Mouse (Mus musculus): ENCODE results near the gene Gm14548. TPM values are rescaled to one million over a fixed set of nuclear protein-coding genes. Genes with fewer than 3 reads are reported as not detected.
"Not testable (repeated sequence)": the region's sequence is repeated elsewhere in the genome, so short reads cannot be mapped to it uniquely, and the experiment has no call there.

The Gm14548 gene
- polyA plus RNA-seq, 1 experiment from 2014 or later: not detected

GRCm38 (mm10) chr7:3837854-3838253, 60.1 kb downstream of the Gm14548 start:
- H3K27me3 ChIP-seq (ENCODE audit: control insufficient read depth, insufficient read depth, low read depth, low read length); H3K4me3 ChIP-seq (ENCODE audit: low read depth, low read length); H3K36me3 ChIP-seq (ENCODE audit: control insufficient read depth, insufficient read depth, low read length); H3K4me2 ChIP-seq (ENCODE audit: low read length); H3K9ac ChIP-seq (ENCODE audit: low read depth, low read length); H3K27ac ChIP-seq (ENCODE audit: low read length); H3K9me3 ChIP-seq (replicated peaks; ENCODE audit: control insufficient read depth, low read length, poor library complexity, severe bottlenecking); ATAC-seq; H3K4me1 ChIP-seq (ENCODE audit: control insufficient read depth, insufficient read depth, low read length): not testable (repeated sequence)
- no CpG with 5 or more reads among the region's 1 CpGs for WGBS

Other genes with a start within 250 kb of the Gm14548 start
- 12.6 and 13.2 TPM in 2 replicates for gene Leng1, start 232.3 kb downstream of the Gm14548 start, polyA plus RNA-seq (2015; fragmentation: Nextera tagmentation; extraction: Ambion mirVana)
- gene Tmc4, start 220.6 kb downstream of the Gm14548 start, polyA plus RNA-seq (2015; fragmentation: Nextera tagmentation; extraction: Ambion mirVana): 4.5 and 4.9 TPM in 2 replicates
- 262 and 285 TPM in 2 replicates for gene Tsen34, start 205.3 kb downstream of the Gm14548 start, polyA plus RNA-seq (2015; fragmentation: Nextera tagmentation; extraction: Ambion mirVana)
- 102 and 118 TPM in 2 replicates for gene Mboat7, start 204.6 kb downstream of the Gm14548 start, polyA plus RNA-seq (2015; fragmentation: Nextera tagmentation; extraction: Ambion mirVana)
- 646 and 689 TPM in 2 replicates for gene Rps9, start 194.1 kb downstream of the Gm14548 start, polyA plus RNA-seq (2015; fragmentation: Nextera tagmentation; extraction: Ambion mirVana)
- 0.23 and 0.31 TPM in 2 replicates for gene Pirb, start 177.7 kb downstream of the Gm14548 start, polyA plus RNA-seq (2015; fragmentation: Nextera tagmentation; extraction: Ambion mirVana)
- gene Gm15448, start 72.4 kb downstream of the Gm14548 start, polyA plus RNA-seq (2015; fragmentation: Nextera tagmentation; extraction: Ambion mirVana): not detected in 2 replicates
- 0.11 TPM in 1 of 2 replicates, not detected in the other for gene Pira2, start 53.1 kb downstream of the Gm14548 start, polyA plus RNA-seq (2015; fragmentation: Nextera tagmentation; extraction: Ambion mirVana)
- gene Lilra6, start 17.4 kb upstream of the Gm14548 start, polyA plus RNA-seq (2015; fragmentation: Nextera tagmentation; extraction: Ambion mirVana): not detected in 2 replicates
- 1.7 and 1.9 TPM in 2 replicates for gene Lair1, start 165.1 kb upstream of the Gm14548 start, polyA plus RNA-seq (2015; fragmentation: Nextera tagmentation; extraction: Ambion mirVana)
- gene Ttyh1, start 221.3 kb upstream of the Gm14548 start, polyA plus RNA-seq (2015; fragmentation: Nextera tagmentation; extraction: Ambion mirVana): 122 and 158 TPM in 2 replicates
- gene Leng8, start 238.9 kb upstream of the Gm14548 start, polyA plus RNA-seq (2015; fragmentation: Nextera tagmentation; extraction: Ambion mirVana): 81.8 and 83.3 TPM in 2 replicates

All from midbrain, embryonic 16.5 days (tissue).